In the genomic region with DNA sequence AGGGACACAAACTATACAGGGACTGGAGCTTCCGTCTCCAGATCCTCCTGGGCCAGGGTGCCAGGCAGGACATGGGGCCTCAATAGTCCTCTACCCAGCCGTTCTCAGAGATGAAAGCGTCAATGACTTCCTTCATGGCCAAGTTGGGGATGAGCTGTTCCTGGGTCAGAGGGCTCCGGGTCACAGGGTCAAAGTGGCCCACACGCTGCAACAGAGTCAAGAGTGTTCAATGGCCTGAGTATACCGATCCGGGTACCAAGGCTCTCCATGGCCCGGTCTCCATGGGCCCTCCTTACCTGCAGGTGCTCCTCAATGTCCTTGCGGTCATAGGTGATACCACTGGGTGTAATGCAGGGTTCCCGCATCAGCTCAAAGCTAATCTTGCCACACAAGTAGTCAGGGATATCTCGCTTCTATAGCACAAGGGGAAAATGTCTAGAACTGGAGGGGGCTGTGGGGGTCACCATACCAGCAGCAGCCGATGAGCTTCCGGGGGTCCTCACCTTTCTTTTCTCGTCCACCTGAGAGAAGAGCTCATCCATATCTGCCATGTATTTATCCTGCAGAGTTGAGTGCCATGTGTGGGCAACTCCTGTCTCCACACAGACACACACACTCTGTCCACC, we compare ENCODE assay signal across 8 mouse cellular contexts. TPM values are rescaled to one million over a fixed set of nuclear protein-coding genes. Genes with fewer than 3 reads are reported as not detected.
DNase-seq lines count a peak whose midpoint lies in the region; ATAC-seq and TF ChIP-seq lines count a peak whose summit lies in the region.

No protein-coding gene starts in this region.

- no peak for TF ChIP-seq EP300 in MEL (IDR thresholded peaks at IDR 0.05; ENCODE audit: low read depth in 1 of 2, low read length in 2 of 2)

- peak overlapping the region; percentile 98 for H3K4me2 ChIP-seq in heart, embryonic 11.5 days
- peak overlapping the region; percentile 92 for H3K4me2 ChIP-seq in liver, embryonic 15.5 days

- WGBS in heart, embryonic 11.5 days (ENCODE audit: insufficient replicate concordance), result 88% methylated on average over 14 of the region's 14 CpGs
- 91% methylated on average over 14 of the region's 14 CpGs for WGBS in hindbrain, embryonic 10.5 days
- WGBS in liver, embryonic 15.5 days (ENCODE audit: insufficient replicate concordance), result 80% methylated on average over 14 of the region's 14 CpGs

- H3K36me3 ChIP-seq in heart, embryonic 11.5 days (ENCODE audit: control insufficient read depth, insufficient read depth, low read length), result peaks cover 27% of the 10 kb centered on the region
- H3K36me3 ChIP-seq in MEL (ENCODE audit: control insufficient read depth in 1 of 2, insufficient read depth in 2 of 2, low read length in 2 of 2), result peaks cover 0 to 13% of the 10 kb centered on the region in 2 experiments; a peak in 2 of 4 replicates
- H3K36me3 ChIP-seq in hindbrain, embryonic 10.5 days, result peaks cover 66% of the 10 kb centered on the region
- peaks cover 53% of the 10 kb centered on the region for H3K36me3 ChIP-seq in liver, embryonic 15.5 days (replicated peaks)

- no peak for ATAC-seq in heart, embryonic 11.5 days (replicated peaks; ENCODE audit: insufficient number of reproducible peaks, low FRiP score, low TSS enrichment)
- no peak for ATAC-seq in liver, embryonic 15.5 days (ENCODE audit: insufficient read depth)
- no peak for ATAC-seq in erythroid progenitor cell, adult 5-6 weeks (replicated peaks; ENCODE audit: low FRiP score, poor library complexity, severe bottlenecking)

- no peak overlapping the region for H3K27ac ChIP-seq in heart, embryonic 11.5 days (ENCODE audit: low read depth, low read length)
- H3K27ac ChIP-seq in MEL (ENCODE audit: control insufficient read depth, low read depth, low read length), result no peak overlapping the region
- H3K27ac ChIP-seq in hindbrain, embryonic 10.5 days, result no peak overlapping the region
- peak overlapping the region; percentile 90; the same call in 1 of the 2 replicates for H3K27ac ChIP-seq in liver, embryonic 15.5 days (replicated peaks)

- 0 out of 4 replicates have a peak, but pooled peaks of 1 of the 2 experiments have one; percentile 5 for TF ChIP-seq POLR2A in MEL (IDR thresholded peaks at IDR 0.05; ENCODE audit: control insufficient read depth in 1 of 2, insufficient read depth in 1 of 2, low read depth in 1 of 2, low read length in 2 of 2, poor library complexity in 1 of 2)

- no peaks in the 10 kb centered on the region for H3K9me3 ChIP-seq in heart, embryonic 11.5 days (replicated peaks; ENCODE audit: control insufficient read depth, low read length)
- no peaks in the 10 kb centered on the region for H3K9me3 ChIP-seq in MEL (replicated peaks; ENCODE audit: insufficient read depth, low read length)
- H3K9me3 ChIP-seq in hindbrain, embryonic 10.5 days, result no peaks in the 10 kb centered on the region
- no peaks in the 10 kb centered on the region for H3K9me3 ChIP-seq in liver, embryonic 15.5 days (replicated peaks)

- DNase-seq in heart, postnatal 10 days, result no peak
- DNase-seq in MEL (ENCODE audit: low read depth, low spot score), result no peak
- no peak for DNase-seq in hindbrain, embryonic 10.5 days (ENCODE audit: low spot score)
- no peak for DNase-seq in urinary bladder, postnatal 14 days (ENCODE audit: low spot score)
- DNase-seq in lung, postnatal 10 days, result no peak

- H3K27me3 ChIP-seq in heart, embryonic 11.5 days (ENCODE audit: control insufficient read depth, insufficient read depth, low read length), result no peaks in the 10 kb centered on the region
- H3K27me3 ChIP-seq in MEL (ENCODE audit: control insufficient read depth in 1 of 2, insufficient read depth in 2 of 2, low read length in 2 of 2), result no peaks in the 10 kb centered on the region
- no peaks in the 10 kb centered on the region for H3K27me3 ChIP-seq in hindbrain, embryonic 10.5 days (ENCODE audit: insufficient read depth, poor library complexity, severe bottlenecking)
- no peaks in the 10 kb centered on the region for H3K27me3 ChIP-seq in liver, embryonic 15.5 days

- H3K4me1 ChIP-seq in heart, embryonic 11.5 days (ENCODE audit: control insufficient read depth, insufficient read depth, low read length), result peaks cover 53% of the 10 kb centered on the region
- H3K4me1 ChIP-seq in MEL (ENCODE audit: control insufficient read depth in 1 of 2, insufficient read depth in 2 of 2, low read length in 2 of 2), result peaks cover 2 to 37% of the 10 kb centered on the region in 2 experiments; a peak in 3 of 4 replicates
- peaks cover 91% of the 10 kb centered on the region for H3K4me1 ChIP-seq in hindbrain, embryonic 10.5 days (replicated peaks)
- peaks cover 75% of the 10 kb centered on the region for H3K4me1 ChIP-seq in liver, embryonic 15.5 days (replicated peaks)

- peak overlapping the region; percentile 92; the same call in 1 of the 2 replicates for H3K9ac ChIP-seq in heart, embryonic 11.5 days (ENCODE audit: low read depth, low read length)
- H3K9ac ChIP-seq in MEL (ENCODE audit: control insufficient read depth, low read depth, low read length, poor library complexity, severe bottlenecking), result peak overlapping the region; percentile 94; the same call in 1 of the 2 replicates
- H3K9ac ChIP-seq in liver, embryonic 15.5 days, result no peak overlapping the region

- peak overlapping the region; percentile 88 for H3K4me3 ChIP-seq in heart, embryonic 11.5 days (ENCODE audit: low read depth, low read length)
- peak overlapping the region in 1 of 2 experiments; percentile 80; a peak in 2 of 4 replicates for H3K4me3 ChIP-seq in MEL (ENCODE audit: control insufficient read depth in 1 of 2, insufficient read depth in 1 of 2, low read depth in 2 of 2, low read length in 2 of 2)
- H3K4me3 ChIP-seq in hindbrain, embryonic 10.5 days, result peak overlapping the region; percentile 73
- peak overlapping the region; percentile 72 for H3K4me3 ChIP-seq in liver, embryonic 15.5 days (replicated peaks)

- intact Hi-C loops in heart, postnatal 10 days (cut with DNase I), result no loop called here

- H3K79me2 ChIP-seq in MEL (ENCODE audit: control insufficient read depth, insufficient read depth, low read length, poor library complexity), result peaks cover 58% of the 10 kb centered on the region

- TF ChIP-seq CTCF in MEL (IDR thresholded peaks at IDR 0.05 in 2 of 3, conservative IDR thresholded peaks at IDR 0.05 in 1 of 3; ENCODE audit: control insufficient read depth in 1 of 3, insufficient read depth in 1 of 3, low read depth in 2 of 3, low read length in 3 of 3, poor library complexity in 1 of 3, severe bottlenecking in 1 of 3), result no peak

- no peak for TF ChIP-seq RAD21 in MEL (IDR thresholded peaks at IDR 0.05; ENCODE audit: low read depth, low read length)

RNA-seq across cellular contexts. Expression of a gene that starts 2.3 kb away (rescaled TPM):
- 30.9 and 42.6 TPM in 2 replicates for polyA plus RNA-seq in heart, embryonic 11.5 days (2014; fragmentation: Nextera tagmentation; extraction: Ambion mirVana)
- 10 to 100 TPM; 33.7 to 34.5 TPM for total RNA-seq in heart, postnatal 10 days (2021)
- 12.9 and 13.1 TPM in 2 replicates for total RNA-seq in MEL (2012; rRNA removed)
- polyA plus RNA-seq in MEL (2012; ENCODE audit: insufficient read depth in 1 of 2, insufficient read length in 2 of 2, low read depth in 1 of 2, low replicate concordance in 2 of 2, missing spikeins in 1 of 2), result 10 to 100 TPM in 1 of 2 experiments, not detected in 1; 23.9 TPM
- polyA plus RNA-seq in hindbrain, embryonic 10.5 days (2016; fragmentation: Nextera tagmentation; extraction: Ambion mirVana), result 51.5 and 64.3 TPM in 2 replicates
- polyA plus RNA-seq in liver, embryonic 15.5 days (2015; fragmentation: Nextera tagmentation; extraction: Ambion mirVana), result 19.6 and 25.2 TPM in 2 replicates
- 5.4 and 6.1 TPM in 2 replicates for total RNA-seq in erythroid progenitor cell, adult 5-6 weeks (2015; ENCODE audit: low replicate concordance)
- total RNA-seq in erythroid progenitor cell, adult 5-6 weeks (2017; ENCODE audit: low replicate concordance), result 2.7 and 9.1 TPM in 2 replicates

RNA-seq across cellular contexts. Expression of a gene that starts 2.3 kb away (rescaled TPM):
- 292 and 322 TPM in 2 replicates for polyA plus RNA-seq in heart, embryonic 11.5 days (2014; fragmentation: Nextera tagmentation; extraction: Ambion mirVana)
- 100 to 1,000 TPM; 123 to 132 TPM for total RNA-seq in heart, postnatal 10 days (2021)
- total RNA-seq in MEL (2012; rRNA removed), result 74.0 and 75.0 TPM in 2 replicates
- 10 to 100 TPM in 1 of 2 experiments, not detected in 1; 99.7 TPM for polyA plus RNA-seq in MEL (2012; ENCODE audit: insufficient read depth in 1 of 2, insufficient read length in 2 of 2, low read depth in 1 of 2, low replicate concordance in 2 of 2, missing spikeins in 1 of 2)
- polyA plus RNA-seq in hindbrain, embryonic 10.5 days (2016; fragmentation: Nextera tagmentation; extraction: Ambion mirVana), result 360 and 390 TPM in 2 replicates
- polyA plus RNA-seq in liver, embryonic 15.5 days (2015; fragmentation: Nextera tagmentation; extraction: Ambion mirVana), result 114 and 130 TPM in 2 replicates
- 58.7 and 86.4 TPM in 2 replicates for total RNA-seq in erythroid progenitor cell, adult 5-6 weeks (2015; ENCODE audit: low replicate concordance)
- total RNA-seq in erythroid progenitor cell, adult 5-6 weeks (2017; ENCODE audit: low replicate concordance), result 47.1 and 58.4 TPM in 2 replicates

RNA-seq across cellular contexts. Expression of a gene that starts 6.2 kb away (rescaled TPM):
- polyA plus RNA-seq in heart, embryonic 11.5 days (2014; fragmentation: Nextera tagmentation; extraction: Ambion mirVana), result 1.9 and 2.5 TPM in 2 replicates
- 1 to 10 TPM; 2.2 to 2.6 TPM for total RNA-seq in heart, postnatal 10 days (2021)
- 1.4 TPM in 2 replicates for total RNA-seq in MEL (2012; rRNA removed)
- 1 to 10 TPM in 1 of 2 experiments, not detected in 1; 4.0 TPM for polyA plus RNA-seq in MEL (2012; ENCODE audit: insufficient read depth in 1 of 2, insufficient read length in 2 of 2, low read depth in 1 of 2, low replicate concordance in 2 of 2, missing spikeins in 1 of 2)
- polyA plus RNA-seq in hindbrain, embryonic 10.5 days (2016; fragmentation: Nextera tagmentation; extraction: Ambion mirVana), result 1.7 and 3.1 TPM in 2 replicates
- 0.25 and 0.48 TPM in 2 replicates for polyA plus RNA-seq in liver, embryonic 15.5 days (2015; fragmentation: Nextera tagmentation; extraction: Ambion mirVana)
- 4.6 TPM in 1 of 2 replicates, not detected in the other for total RNA-seq in erythroid progenitor cell, adult 5-6 weeks (2015; ENCODE audit: low replicate concordance)
- 0.77 TPM in 1 of 2 replicates, not detected in the other for total RNA-seq in erythroid progenitor cell, adult 5-6 weeks (2017; ENCODE audit: low replicate concordance)

RNA-seq across cellular contexts. Expression of a gene that starts 7.5 kb away (rescaled TPM):
- 14.4 and 17.7 TPM in 2 replicates for polyA plus RNA-seq in heart, embryonic 11.5 days (2014; fragmentation: Nextera tagmentation; extraction: Ambion mirVana)
- 10 to 100 TPM; 10.1 to 12.2 TPM for total RNA-seq in heart, postnatal 10 days (2021)
- total RNA-seq in MEL (2012; rRNA removed), result 29.4 and 38.8 TPM in 2 replicates
- 10 to 100 TPM in 1 of 2 experiments, not detected in 1; 35.0 TPM for polyA plus RNA-seq in MEL (2012; ENCODE audit: insufficient read depth in 1 of 2, insufficient read length in 2 of 2, low read depth in 1 of 2, low replicate concordance in 2 of 2, missing spikeins in 1 of 2)
- polyA plus RNA-seq in hindbrain, embryonic 10.5 days (2016; fragmentation: Nextera tagmentation; extraction: Ambion mirVana), result 30.1 and 30.7 TPM in 2 replicates
- polyA plus RNA-seq in liver, embryonic 15.5 days (2015; fragmentation: Nextera tagmentation; extraction: Ambion mirVana), result 11.7 and 13.0 TPM in 2 replicates
- total RNA-seq in erythroid progenitor cell, adult 5-6 weeks (2015; ENCODE audit: low replicate concordance), result 4.2 and 6.5 TPM in 2 replicates
- total RNA-seq in erythroid progenitor cell, adult 5-6 weeks (2017; ENCODE audit: low replicate concordance), result 7.0 and 14.5 TPM in 2 replicates

RNA-seq across cellular contexts. Expression of a gene that starts 10.6 kb away (rescaled TPM):
- 0.70 and 1.1 TPM in 2 replicates for polyA plus RNA-seq in heart, embryonic 11.5 days (2014; fragmentation: Nextera tagmentation; extraction: Ambion mirVana)
- 1 to 10 TPM; 4.2 to 4.7 TPM for total RNA-seq in heart, postnatal 10 days (2021)
- 2.8 and 4.9 TPM in 2 replicates for total RNA-seq in MEL (2012; rRNA removed)
- 1 to 10 TPM in 1 of 2 experiments, not detected in 1; 6.8 TPM for polyA plus RNA-seq in MEL (2012; ENCODE audit: insufficient read depth in 1 of 2, insufficient read length in 2 of 2, low read depth in 1 of 2, low replicate concordance in 2 of 2, missing spikeins in 1 of 2)
- polyA plus RNA-seq in hindbrain, embryonic 10.5 days (2016; fragmentation: Nextera tagmentation; extraction: Ambion mirVana), result 1.5 and 3.1 TPM in 2 replicates
- 0.46 and 0.52 TPM in 2 replicates for polyA plus RNA-seq in liver, embryonic 15.5 days (2015; fragmentation: Nextera tagmentation; extraction: Ambion mirVana)
- 1.3 and 1.4 TPM in 2 replicates for total RNA-seq in erythroid progenitor cell, adult 5-6 weeks (2015; ENCODE audit: low replicate concordance)
- total RNA-seq in erythroid progenitor cell, adult 5-6 weeks (2017; ENCODE audit: low replicate concordance), result 1.8 TPM in 1 of 2 replicates, not detected in the other
